Mouse (Mus musculus) bone marrow, adult 2 months (tissue): ENCODE measurements at regions not wholly inside any gene's neighbourhood (a gene's known extent, or its start where the extent isn't known, plus 50 kb on each side); places are given as distances from the start of the nearest gene placed in this dataset.

Source experiments
- H3K27ac ChIP-seq: fragments of 200-500 bp; 2 replicates; pipeline ENCODE4 v1.5.1; 2012; ENCODE audit warnings: low read depth, mild to moderate bottlenecking, control low read depth, inconsistent platforms, low read length; ENCODE audit not compliant: control insufficient read depth, poor library complexity, insufficient read depth
- H3K4me1 ChIP-seq: fragments of 200-500 bp; 2 replicates; pipeline ENCODE4 v1.6.1; 2011; ENCODE audit warnings: low read length; ENCODE audit not compliant: control insufficient read depth, insufficient read depth
- H3K4me3 ChIP-seq: fragments of 200-500 bp; replicated peaks from 2 replicates; pipeline ENCODE3; 2011; ENCODE audit warnings: mild to moderate bottlenecking, low read depth, low read length, control low read depth; ENCODE audit not compliant: control insufficient read depth
- CTCF ChIP-seq: fragments of 200-500 bp; IDR thresholded peaks from 2 replicates; pipeline ENCODE4 v1.5.1; 2011; ENCODE audit warnings: low read length, control low read depth; ENCODE audit not compliant: control insufficient read depth, insufficient read depth
- POLR2A ChIP-seq: fragments of 200-500 bp; IDR thresholded peaks from 2 replicates; pipeline ENCODE4 v1.6.1; 2011; ENCODE audit warnings: low read depth, mild to moderate bottlenecking, control low read depth, low read length, borderline replicate concordance; ENCODE audit not compliant: control insufficient read depth
- WGBS: fragments of 180-500 bp; shearing (Covaris S2); methylation state at CpG from one replicate; pipeline ENCODE4 v1.1.7; 2018; 5-methylcytosine and 5-hydroxymethylcytosine counted together

GRCm38 (mm10) chr5:136626142-136626771 is 59.0 kb upstream of the Cux1 start:
- TF ChIP-seq POLR2A, result no peak
- no peak for TF ChIP-seq CTCF
- Histone ChIP-seq H3K4me3 (no peak overlapping the region), H3K4me1 (peaks cover 7% of the 10 kb centered on the region), H3K27ac (peak overlapping the region; percentile 48; the same call in 1 of the 2 replicates)
- 11% methylated on average over 4 of the region's 4 CpGs for WGBS

GRCm38 (mm10) chr5:136626891-136627290 is 59.6 kb upstream of the Cux1 start:
- 35% methylated on average over 2 of the region's 2 CpGs for WGBS
- Histone ChIP-seq H3K27ac (no peak overlapping the region), H3K4me3 (no peak overlapping the region), H3K4me1 (peaks cover 8% of the 10 kb centered on the region)
- no peak for TF ChIP-seq POLR2A
- TF ChIP-seq CTCF, result no peak

GRCm38 (mm10) chr5:136627671-136628292 is 60.5 kb upstream of the Cux1 start:
- no peak overlapping the region for H3K4me3 ChIP-seq
- WGBS, result 41% methylated on average over 11 of the region's 11 CpGs
- H3K4me1 ChIP-seq, result peaks cover 8% of the 10 kb centered on the region
- H3K27ac ChIP-seq, result no peak overlapping the region; the same call in 1 of the 2 replicates
- no peak for TF ChIP-seq POLR2A
- TF ChIP-seq CTCF, result no peak

GRCm38 (mm10) chr5:136628502-136628901 is 61.2 kb upstream of the Cux1 start:
- peaks cover 8% of the 10 kb centered on the region for H3K4me1 ChIP-seq
- TF ChIP-seq CTCF (no peak), POLR2A (no peak)
- 44% methylated on average over 5 of the region's 5 CpGs for WGBS
- H3K4me3 ChIP-seq, result no peak overlapping the region
- H3K27ac ChIP-seq, result peak overlapping the region; percentile 23; the same call in 1 of the 2 replicates

GRCm38 (mm10) chr5:136632286-136632685 is 60.7 kb upstream of the Myl10 start:
- 30% methylated on average over 5 of the region's 5 CpGs for WGBS
- Histone ChIP-seq H3K4me3 (no peak overlapping the region), H3K27ac (no peak overlapping the region), H3K4me1 (peaks cover 7% of the 10 kb centered on the region)
- TF ChIP-seq CTCF, result no peak
- no peak for TF ChIP-seq POLR2A

GRCm38 (mm10) chr5:136633901-136634300 is 59.0 kb upstream of the Myl10 start:
- peaks cover 4% of the 10 kb centered on the region for H3K4me1 ChIP-seq
- H3K4me3 ChIP-seq, result no peak overlapping the region
- TF ChIP-seq CTCF, result no peak
- TF ChIP-seq POLR2A, result no peak
- no peak overlapping the region for H3K27ac ChIP-seq
- 85% methylated on average over 6 of the region's 6 CpGs for WGBS

DNA sequence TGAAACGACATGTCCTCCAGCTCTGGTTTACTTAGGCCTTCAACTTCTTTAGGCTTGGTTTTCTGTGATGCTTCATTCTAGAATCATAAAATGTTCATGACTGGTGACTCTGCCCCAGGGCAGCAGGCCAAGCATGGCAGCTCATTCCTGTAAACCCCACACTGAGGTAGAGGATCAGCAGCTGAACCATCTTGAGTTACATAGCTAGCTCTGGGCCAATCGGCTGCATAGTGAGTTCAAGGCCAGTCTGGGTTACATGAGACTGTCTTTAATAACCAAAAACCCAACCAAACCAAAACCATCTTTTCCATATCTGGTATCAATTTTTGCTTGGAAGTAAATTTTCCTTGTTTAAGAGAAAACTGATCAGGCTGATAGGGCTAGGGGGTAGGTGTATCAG is 57.8 kb upstream of the Myl10 start:
- no peak overlapping the region for H3K27ac ChIP-seq
- TF ChIP-seq CTCF (no peak), POLR2A (no peak)
- WGBS, result 76% methylated on average over 2 of the region's 2 CpGs
- peaks cover 4% of the 10 kb centered on the region for H3K4me1 ChIP-seq
- no peak overlapping the region for H3K4me3 ChIP-seq

DNA sequence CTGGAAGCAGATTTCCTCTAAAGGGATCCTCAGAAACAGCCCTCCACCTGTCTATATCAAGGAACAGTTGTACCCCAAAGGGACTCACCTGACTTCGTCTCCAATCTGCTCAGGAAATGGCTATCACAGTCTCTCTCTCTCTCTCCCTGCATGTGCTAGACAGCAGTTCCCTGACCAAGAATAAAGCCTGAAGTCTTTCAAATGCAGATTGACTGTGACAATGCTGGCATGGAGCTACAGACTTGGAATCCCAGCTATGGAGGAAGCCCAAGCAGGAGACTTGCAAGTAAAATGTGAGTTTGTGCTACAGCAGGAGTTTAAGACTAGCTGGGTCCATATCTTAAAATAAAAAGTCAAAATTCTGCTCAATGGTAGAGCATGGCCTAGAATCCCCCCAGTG is 56.5 kb upstream of the Myl10 start:
- TF ChIP-seq CTCF (no peak), POLR2A (no peak)
- WGBS, result 45% methylated on average over 1 of the region's 1 CpGs

DNA sequence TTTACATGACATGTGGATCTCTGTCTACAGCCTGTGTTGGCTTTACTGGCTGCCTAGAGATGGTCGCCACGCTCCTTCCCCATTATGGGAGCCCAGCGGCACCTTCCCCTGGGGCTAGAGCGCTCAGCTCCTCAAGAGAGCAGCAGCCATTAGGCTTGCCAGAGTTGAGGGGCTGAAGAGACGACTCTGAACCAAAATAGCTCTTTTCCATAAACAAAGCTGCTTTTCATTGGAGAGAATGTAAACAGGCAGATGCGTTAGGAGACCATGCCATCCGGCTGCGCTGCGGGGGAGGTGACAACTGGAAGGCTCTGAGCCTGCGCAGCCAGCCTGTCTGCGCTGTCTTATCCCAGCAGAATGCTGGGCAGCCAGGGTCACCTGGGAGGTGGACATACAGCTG is 55.1 kb upstream of the Myl10 start:
- H3K4me3 ChIP-seq, result no peak overlapping the region
- H3K27ac ChIP-seq, result peak overlapping the region; percentile 37
- H3K4me1 ChIP-seq, result peaks cover 5% of the 10 kb centered on the region; the same call in 1 of the 2 replicates
- 79% methylated on average over 11 of the region's 11 CpGs for WGBS
- TF ChIP-seq CTCF (no peak), POLR2A (no peak)

More for the DNA sequence above, 56.5 kb upstream of the Myl10 start:
- H3K27ac ChIP-seq, result no peak overlapping the region
- H3K4me3 ChIP-seq, result no peak overlapping the region
- peaks cover 4% of the 10 kb centered on the region for H3K4me1 ChIP-seq
